Mouse (Mus musculus) 416B (cell line): Measurements from ENCODE around the gene Lrrc15.
A peak's percentile ranks its signal among the peaks of the same experiment; 100 is the strongest.

ENCODE experiments used
- DNase-seq: peaks from one replicate; pipeline ENCODE4 v3.0.0; 2011; ENCODE audit warnings: low read depth

Lrrc15 gene

DNA sequence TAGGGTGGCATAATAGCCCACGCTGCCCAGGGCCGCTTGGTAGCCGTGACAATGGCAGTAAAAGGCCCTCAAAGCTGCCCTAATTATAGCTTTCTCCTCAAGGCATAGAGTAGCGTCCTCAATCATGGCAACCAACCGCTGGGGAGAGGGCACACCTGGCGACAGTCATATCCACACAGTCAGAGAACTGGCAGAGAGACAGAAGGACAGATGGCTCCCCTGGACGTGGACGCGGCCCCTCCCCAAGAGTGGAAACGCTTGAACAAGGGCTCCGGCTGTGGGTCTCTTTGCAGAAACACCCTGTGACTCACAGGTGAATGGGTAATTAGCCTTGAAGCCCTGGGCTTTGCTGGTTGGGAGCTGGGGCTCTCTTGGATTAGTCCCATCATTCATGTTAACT is 4.7 kb downstream of the Lrrc15 start:
- DNase-seq: no peak

DNA sequence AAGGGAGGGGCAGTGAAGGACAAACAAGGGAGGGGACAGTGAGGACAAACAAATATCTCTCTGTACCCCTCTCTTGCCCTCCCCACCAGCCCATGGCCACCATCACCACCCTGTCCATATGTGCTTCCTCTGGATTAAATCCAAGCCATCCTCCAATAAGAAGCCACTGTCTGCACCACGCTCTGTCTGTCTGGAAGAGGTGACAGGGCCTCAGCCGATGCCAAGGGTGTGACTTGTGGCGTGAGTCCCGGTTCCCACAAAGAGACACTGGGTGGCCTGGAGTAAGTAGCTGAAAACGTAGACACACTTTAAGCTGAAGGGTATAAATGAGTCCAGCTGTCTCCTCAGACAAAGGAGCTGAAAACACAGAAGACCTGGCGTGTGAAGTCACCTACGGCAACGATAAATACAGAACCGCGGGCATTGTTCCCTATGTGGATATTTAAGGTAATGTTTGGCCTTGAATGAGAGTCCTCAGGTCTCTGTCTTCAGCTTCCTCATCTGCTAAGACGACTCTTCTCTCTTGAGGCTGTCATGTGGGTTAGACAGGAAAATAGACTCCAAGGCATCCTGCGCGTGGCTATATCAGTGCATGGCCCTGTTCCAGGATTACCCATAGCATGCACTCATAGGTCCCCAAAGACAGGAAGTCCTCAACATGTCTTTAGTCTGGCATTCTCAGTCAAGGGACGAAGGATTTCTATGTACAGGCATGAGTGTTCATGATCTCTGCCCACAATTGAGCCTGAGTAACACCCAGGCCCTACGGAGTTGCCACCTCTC is 7.3 kb downstream of the Lrrc15 start:
- DNase-seq: peak; percentile 20

DNA sequence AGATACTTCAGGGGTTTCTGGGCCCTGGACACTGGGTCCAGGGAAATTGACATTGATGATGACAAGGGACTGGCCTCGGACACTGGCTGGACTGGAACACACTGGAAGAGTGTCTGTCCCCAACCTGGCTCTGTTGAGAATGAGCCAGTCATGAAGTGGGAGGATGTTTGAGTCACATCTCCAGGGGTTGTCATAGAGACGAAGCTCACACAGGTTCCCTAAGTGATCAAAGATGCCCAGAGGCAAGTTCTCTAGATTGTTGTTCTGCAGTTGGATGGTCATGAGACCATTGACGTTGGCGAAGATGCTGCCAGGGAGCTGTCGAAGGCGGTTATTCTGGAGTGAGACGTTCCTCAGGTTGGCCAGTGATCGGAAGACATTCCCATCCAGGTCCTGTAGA is 10.0 kb downstream of the Lrrc15 start:
- DNase-seq: no peak

DNA sequence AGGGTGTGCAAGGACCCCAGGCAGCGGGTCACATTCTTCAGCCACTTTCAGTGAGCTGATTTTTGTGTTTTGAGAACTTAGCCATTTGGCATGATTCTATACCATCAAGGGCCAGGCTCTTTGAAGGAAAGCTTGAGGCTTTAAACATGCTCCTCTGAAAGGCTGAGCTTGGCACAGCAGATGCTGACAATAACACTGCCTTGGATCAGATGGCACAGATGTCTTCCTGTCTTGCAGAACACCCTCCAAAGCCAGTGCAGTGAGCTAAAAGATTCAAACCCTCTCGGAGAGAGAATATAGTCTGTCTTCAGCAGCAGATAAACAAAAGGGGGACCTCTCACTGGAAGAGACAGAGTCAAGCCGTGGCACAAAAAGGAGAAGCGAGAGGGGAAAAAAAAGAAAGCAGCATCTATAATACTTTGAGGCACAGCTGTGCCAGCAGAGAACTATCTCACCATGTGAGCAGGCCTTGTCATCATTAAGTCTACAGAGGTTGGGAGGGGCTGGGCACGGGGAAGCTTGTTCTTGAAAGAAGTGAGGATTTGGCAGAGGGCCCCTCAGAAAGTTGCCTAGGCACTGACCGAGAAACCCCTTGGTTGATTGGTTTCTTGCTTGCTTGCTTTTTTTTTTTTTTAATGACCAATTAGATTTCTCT is 11.0 kb downstream of the Lrrc15 start:
- no peak for DNase-seq

DNA sequence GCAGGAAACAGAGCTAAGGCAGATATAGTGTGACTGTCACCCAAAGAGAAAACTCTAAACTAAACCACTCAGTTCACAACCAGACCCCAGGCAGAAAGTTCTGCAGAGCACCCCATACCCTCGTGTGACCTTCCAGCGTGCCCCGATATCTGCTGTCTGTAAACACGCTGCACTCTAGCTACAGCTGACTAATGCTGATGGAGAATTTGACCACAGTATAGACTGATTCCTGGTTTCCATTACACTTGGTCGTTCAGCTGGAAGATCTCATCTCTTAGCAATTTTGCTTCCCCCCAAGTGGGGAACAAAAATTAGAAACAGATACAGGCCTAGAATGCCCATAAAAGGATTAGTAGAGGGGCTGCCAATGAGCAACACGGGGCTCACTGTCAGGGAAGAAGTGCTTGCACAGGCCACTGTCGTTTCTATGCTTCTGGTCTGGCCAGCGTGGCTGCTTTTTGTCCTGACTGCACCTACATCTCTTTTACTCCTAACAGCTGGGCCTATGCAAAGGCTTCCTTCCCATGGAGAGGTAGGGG is 11.8 kb downstream of the Lrrc15 start:
- no peak for DNase-seq

DNA sequence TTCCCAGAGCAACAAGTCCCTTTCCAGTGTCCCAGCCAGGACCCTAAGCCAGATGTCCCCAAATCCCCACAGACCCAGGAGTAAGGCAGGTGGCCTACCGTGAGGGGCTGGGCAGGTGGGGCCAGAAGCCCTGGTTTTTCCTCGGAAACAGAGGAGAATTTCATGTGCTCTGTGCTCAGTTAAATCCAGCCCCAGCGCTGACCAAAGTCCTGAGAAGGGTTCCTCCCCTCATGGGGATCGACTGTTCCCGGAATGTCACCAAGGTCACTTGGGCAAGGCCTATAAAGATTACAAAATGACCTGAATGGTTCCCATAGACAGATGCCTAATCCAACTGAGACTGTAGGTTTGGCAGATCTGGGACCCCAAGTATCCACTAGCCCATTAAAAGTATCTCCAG is 15.7 kb downstream of the Lrrc15 start, which contains the start of gene Cpn2:
Gene Cpn2 (minus strand): TSS at position 141 of the 400 bp plus-strand sequence.
- no peak for DNase-seq

DNA sequence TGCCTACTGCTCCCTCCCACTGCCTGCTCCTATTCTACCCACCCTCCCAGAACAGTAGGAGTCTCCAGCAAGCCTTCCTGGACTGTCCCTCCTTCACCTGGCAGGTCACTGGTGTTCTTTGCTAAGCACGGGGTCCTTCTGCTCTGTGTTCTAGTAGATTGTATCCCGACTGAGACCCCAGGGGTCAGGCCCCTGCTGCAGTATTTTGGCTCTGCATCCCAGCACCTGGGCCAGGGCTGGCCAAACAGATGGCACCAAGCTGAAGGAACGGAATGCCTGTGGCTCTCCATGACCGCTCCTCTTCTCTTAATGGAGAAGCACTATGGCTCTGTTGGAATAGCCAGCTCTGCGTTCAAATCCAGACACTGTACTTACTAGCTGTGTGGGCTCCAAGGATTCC is 16.5 kb downstream of the Lrrc15 start:
- DNase-seq: no peak

DNA sequence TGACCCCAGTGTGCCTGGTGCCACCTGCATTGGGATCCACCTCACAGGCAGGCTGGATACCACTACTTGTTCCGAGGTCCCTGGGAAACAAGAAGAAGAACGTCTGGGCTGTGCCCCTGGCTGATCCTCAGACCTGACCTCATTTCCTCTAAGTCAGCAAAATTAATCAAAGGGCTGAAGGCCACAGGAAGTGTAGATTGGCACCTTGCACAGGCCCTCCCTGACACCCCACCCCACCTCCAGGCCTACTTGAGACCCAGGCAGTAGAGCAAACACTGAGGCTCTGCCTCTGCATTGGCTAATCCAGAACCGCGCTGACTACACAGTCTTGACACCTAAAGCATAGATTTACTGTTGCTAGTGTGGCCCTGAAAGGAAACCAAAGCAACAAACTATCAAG is 17.4 kb downstream of the Lrrc15 start:
- DNase-seq: peak; percentile 46

DNA sequence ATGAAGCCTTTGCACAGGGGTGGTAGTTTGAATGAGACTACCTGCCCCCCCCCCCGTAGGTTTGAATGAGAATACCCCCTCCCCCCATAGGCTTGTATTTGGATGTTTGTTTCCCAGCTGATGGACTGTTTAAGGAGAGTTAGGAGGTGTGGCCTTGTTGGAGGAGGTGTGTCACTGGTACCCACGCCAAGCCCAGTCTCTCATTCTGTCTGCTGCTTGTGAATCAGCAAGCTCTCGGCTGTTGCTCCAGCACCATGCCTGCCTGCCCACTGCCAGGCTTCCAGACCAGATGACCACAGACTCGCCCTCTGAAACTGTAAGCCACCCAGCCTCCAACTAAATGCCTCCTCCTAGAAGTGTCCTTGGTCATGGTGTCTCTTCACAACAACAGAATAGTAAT is 19.9 kb downstream of the Lrrc15 start:
- DNase-seq: peak; percentile 22

DNA sequence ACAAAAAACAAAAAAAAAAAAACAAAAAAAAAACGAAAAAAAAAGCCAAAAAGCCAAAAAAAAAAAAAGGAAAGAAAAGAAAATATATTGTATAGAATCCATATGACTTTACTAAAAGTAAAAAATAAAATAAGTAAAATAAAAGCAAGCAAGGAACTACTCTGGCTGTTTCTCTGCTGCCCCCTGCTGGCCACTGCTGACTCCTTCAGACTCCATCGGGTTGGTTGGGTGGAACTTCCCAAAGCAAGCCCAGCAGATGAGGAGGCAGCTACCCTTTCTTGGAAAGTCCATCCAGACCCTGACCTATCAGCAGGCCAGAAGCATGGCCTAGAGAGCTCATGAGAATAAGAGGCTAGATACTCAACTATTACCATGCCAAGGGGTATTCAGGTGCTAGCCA is 20.4 kb downstream of the Lrrc15 start:
- DNase-seq: peak; percentile 77

DNA sequence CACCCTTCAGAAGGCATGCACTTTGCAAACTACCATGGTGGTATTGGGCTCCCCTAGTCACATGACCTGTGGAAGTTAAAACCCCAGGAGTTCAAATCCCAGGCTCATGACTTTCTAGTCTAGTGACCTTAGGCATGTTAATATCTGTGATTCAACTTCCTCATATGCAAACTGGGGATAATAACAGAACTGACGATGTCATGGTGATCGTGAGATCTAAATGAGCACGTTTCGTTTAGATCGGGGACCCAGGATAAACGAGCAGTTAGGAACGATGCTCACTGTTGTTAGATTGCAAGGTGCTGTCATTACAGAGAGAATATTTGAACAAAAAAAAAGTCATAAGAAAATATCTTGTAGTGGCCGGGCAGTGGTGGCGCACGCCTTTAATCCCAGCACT is 20.9 kb downstream of the Lrrc15 start:
- peak; percentile 25 for DNase-seq

DNA sequence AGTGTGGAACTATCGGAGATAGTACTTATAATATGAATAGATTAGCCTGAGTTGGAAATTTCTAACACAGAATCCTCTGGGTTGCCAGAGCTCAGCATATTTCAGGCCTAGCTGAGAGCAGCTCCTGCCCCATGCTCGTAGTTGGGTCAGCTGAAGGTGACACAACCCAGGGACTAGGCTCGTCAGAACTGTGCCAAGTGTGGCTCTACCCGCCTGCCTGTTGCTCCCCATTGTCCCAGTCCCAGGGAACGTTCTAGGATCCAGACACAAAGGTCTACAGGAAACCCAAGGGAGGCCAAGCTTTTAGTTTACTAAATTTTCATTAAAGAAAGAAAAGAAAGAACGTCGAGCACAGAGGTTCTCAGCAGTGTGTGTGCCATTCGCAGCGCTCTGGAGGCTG is 21.7 kb downstream of the Lrrc15 start:
- DNase-seq: no peak

DNA sequence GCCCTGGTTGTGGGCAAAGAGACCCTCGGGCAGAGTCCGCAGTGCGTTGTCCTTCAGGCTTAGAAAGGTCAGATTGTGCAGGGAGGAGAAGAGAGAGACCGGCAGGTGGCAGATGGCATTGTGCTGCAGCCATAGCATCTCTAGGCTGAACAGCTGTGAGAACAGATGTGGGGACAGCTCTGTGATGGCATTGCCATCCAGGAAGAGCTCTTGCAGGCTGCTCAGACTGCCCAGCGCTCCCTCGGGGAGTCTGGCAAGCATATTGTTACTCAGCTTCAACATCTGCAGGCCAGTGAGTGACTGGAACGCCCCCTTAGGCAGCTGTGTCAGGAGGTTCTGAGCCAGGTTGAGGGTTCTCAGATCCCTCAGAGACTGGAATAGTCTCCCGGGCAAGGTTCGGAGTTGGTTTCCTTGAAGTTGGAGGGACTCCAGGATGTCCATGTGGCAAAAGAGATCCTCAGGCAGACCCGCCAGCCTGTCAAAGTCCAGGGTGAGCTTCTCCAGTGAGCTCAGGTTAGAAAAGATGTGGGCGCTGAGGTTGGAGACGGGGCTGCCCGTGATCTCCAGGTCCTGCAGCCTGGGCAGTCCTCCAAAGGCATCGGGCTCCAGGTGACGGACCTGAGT is 22.9 kb downstream of the Lrrc15 start:
- no peak for DNase-seq

DNA sequence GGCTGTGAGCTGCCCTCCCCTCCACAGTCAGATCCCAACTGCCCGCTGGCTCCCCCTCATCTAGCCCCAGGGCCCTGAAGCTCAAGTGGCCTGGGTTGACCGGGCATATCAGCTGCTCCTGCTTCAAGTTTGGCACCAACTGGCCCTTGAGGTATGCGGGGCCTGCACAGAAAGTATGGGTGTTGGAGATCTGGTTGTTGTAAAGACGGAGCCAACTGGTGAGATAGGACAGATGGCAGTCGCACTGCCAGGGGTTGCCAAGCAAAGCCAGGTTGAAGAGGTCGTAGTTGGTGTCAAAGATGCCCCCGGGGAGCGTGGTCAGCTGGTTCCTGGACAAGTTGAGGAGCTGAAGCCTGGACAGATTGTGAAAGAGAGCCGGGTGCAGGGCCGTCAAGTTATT is 23.6 kb downstream of the Lrrc15 start:
- no peak for DNase-seq

DNA sequence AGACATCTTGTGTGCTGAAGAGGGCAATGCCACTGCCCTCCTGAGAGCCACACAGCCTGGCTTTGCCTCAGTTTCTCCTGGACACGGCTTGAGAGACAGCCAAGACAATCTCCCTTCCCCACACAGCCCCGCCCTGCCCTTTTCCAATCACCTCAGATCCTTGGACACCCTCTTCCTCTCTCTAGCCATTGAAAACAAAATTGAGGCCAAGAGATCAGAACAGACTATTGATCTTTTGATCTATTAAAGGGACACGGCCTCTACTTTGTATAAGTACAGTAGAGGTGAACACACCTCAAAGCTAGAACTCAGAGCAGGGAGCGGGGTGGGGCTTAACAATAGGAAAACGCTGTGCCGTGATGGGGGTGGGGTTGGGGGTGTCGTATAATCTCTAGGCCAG is 24.6 kb downstream of the Lrrc15 start:
- no peak for DNase-seq

DNA sequence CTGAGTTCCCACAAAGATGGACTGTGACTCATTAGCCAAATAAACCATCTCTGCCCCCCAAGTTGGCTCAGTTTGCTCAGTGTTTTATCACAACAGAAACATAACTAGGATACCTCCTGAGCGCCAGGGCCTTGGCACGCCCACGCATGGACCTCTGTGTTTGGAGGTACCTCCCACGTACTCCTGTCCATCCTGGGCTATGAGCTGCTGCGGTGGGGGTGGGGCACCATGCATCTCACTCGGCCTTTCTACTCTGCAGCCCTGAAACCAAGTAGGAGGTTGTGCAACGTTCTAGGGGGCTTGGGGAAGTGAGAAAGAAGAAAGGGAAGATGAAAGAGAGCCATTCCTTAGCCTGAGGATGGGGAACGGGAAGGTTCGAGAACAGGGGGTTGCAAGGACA is 25.3 kb downstream of the Lrrc15 start:
- DNase-seq: peak; percentile 61

DNA sequence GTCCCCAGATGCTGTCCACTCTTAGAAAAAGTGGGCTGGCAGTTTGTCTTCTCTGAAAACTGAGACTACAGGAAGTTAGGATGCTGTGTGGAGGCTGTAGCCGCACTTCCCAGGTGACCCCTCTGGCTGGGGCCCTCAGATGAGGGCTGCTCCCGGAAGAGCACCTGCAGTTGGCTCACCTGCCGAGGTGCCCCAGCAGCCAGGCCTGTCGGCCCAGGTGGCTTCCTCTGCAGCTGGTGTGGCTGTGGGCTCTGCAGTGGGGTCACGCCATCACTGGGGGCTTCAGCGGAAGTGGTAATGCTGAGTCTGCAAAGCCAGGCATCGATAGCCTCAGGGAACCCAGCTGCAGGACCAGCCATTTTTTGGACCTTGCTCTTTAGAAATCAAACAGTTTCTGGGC is 28.0 kb downstream of the Lrrc15 start:
- no peak for DNase-seq

DNA sequence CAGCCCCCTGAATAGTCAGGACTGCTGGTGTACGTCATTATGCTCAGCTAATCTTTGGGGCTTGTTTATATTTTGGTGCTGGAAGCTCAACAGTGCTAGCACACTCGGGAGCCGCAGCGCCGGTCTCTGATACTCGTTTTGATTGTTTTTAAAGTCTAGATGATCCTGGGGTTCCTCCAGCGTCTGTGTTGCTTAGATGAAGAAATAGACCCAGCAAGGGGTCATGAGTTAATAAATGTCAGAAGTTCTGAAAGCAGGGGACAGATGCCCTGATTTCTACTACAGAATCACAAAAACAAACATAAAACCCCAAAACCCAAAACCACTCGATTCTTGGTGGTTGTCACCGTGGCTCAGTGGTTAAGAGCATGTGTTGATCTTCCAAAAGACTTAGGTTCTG is 29.2 kb downstream of the Lrrc15 start:
- DNase-seq: no peak

DNA sequence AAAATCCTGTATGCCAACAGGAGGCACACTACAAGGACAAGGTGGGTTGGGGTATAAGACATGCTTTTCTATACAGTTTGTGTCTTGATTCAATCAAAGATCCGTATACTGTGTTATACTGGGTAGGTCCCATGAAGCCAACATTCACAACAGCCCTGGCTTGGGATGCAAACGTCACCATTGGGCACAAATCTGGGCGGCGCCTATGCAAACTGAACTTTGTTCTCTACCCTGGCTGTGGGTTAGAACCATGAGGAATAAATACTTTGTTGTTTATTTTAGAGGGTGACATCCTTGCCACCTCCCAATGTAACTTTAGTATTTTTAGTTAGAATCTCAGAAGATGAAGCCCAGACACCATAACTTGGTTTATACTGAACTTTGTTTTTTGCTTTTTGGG is 29.7 kb downstream of the Lrrc15 start:
- DNase-seq: no peak

DNA sequence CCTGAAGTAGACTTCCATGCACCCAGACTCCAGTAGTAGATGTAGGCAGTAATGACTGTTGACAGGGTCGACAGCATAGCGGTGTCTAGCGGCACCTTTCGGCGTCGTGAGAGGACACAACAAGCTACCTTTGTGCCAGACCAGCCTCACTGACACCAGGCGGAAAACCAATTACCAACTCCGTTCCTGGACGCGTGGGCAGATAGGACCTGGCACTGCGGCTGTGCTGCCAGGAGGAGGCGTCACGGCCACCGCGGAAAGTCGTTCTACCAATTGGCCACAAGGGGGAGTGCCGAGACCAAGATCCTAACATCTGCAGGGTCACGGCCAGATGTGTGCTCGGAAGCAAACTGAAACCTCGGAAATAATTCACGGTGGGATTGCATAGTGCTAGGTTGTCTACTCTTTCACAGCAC is 31.0 kb downstream of the Lrrc15 start:
- DNase-seq: peak; percentile 90

DNA sequence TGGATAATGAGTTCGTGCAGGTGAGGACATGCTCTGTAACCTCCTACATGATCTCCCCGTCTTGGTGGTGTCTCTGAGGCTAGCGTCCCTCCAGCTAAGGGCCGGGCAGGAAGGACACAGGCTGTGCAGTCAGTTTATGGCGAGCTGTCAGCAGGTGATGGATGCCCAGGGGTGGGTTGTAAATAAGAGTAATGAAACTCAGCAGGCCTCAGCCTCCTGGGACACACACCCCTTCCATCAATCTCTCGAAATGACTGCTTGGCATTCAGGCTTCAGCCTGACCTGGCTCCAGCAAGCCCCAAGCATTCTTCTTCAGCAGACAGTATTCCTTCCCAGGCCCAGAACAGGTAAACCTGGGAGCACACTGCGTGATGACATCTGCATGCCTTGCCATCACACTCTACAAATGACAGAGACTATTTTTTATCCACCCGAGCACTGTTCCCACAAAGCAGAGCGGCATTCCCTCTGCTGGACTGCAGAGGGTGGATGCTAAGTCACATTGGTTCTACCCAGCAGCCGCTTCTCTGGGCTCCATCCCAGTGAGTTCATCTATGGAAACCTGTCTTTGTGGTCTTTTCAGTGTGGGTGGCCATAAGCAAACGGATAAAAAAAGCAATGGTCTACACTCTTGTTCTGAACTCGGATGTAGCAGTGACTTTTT is 38.9 kb downstream of the Lrrc15 start:
- DNase-seq: no peak

DNA sequence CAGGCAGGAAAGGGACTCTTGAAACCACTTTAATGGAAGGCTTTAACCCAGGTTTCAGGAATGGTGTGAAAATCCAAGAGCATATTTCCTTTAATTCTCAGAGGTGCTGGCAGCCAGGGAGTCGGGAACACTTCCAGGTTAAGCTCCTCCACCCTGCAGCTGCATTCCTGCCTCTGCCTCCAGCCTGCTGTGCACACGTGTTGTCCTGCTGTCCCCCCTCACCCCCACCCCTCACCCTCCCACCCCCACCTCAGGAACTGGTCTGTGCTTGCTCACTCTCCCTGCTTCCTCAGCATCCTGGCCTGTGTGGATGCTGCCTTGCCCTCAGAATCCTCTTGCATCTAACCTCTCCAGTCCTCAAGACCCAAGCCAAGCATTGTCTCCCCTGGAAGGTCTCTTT is 41.4 kb downstream of the Lrrc15 start:
- no peak for DNase-seq

DNA sequence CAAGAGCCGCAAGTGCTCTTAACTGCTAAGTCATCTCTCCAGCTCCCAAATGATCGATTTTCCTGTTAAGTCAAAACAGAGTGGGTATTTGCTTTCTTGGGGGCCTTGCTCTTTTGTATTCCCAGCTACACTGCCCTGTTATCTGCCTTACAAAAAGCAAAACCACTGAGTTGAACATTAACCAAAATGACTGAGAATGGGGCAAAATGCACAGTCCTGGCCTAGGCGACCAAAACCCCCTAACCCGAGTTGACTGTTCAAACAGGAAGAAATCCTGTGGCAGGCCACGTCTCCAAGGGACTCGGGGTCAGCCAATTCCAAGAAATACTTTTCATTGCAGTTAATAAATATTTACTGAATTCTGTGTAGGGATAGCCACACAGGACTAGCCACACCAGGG is 44.3 kb downstream of the Lrrc15 start:
- no peak for DNase-seq
